Mouse (Mus musculus) liver, embryonic 13.5 days (tissue): Measurements from ENCODE around the gene Marveld2. TPM values are rescaled to one million over a fixed set of nuclear protein-coding genes. Genes with fewer than 3 reads are reported as not detected.

ENCODE experiments used
- ATAC-seq: fragments of 200-750 bp; cut with Nextera tagmentation; 2 replicates; pipeline ENCODE4 v1.8.0; 2017; ENCODE audit warnings: low read depth, mild to moderate bottlenecking, moderate number of reproducible peaks, moderate library complexity
- DNase-seq: peaks from one replicate; pipeline ENCODE4 v3.0.0; 2022
- H3K27ac ChIP-seq: fragments of 300-500 bp; sonication (generic); 2 replicates; pipeline ENCODE4 v1.5.1; 2015; ENCODE audit warnings: moderate library complexity, mild to moderate bottlenecking, inconsistent platforms
- H3K27me3 ChIP-seq: fragments of 300-500 bp; sonication (generic); 2 replicates; pipeline ENCODE4 v1.6.1; 2015; ENCODE audit warnings: mild to moderate bottlenecking, inconsistent platforms
- H3K36me3 ChIP-seq: fragments of 300-500 bp; sonication (generic); 2 replicates; pipeline ENCODE4 v1.6.1; 2015; ENCODE audit warnings: mild to moderate bottlenecking, inconsistent platforms
- H3K4me1 ChIP-seq: fragments of 300-500 bp; sonication (generic); replicated peaks from 2 replicates; pipeline ENCODE4 v1.6.1; 2015; ENCODE audit warnings: inconsistent platforms
- H3K4me2 ChIP-seq: fragments of 300-500 bp; sonication (generic); 2 replicates; pipeline ENCODE4 v1.6.1; 2015; ENCODE audit warnings: inconsistent platforms, mild to moderate bottlenecking, moderate library complexity
- H3K4me3 ChIP-seq: fragments of 300-500 bp; sonication (generic); replicated peaks from 2 replicates; pipeline ENCODE4 v1.5.1; 2015; ENCODE audit warnings: mild to moderate bottlenecking, inconsistent platforms
- H3K9ac ChIP-seq: fragments of 300-500 bp; sonication (generic); 2 replicates; pipeline ENCODE4 v1.6.1; 2015; ENCODE audit warnings: mild to moderate bottlenecking, inconsistent platforms
- H3K9me3 ChIP-seq: fragments of 300-500 bp; sonication (generic); replicated peaks from 2 replicates; pipeline ENCODE4 v1.6.1; 2016; ENCODE audit warnings: inconsistent platforms
- WGBS: fragments of 180-500 bp; shearing (Covaris S2); methylation state at CpG from one replicate; pipeline ENCODE4 v1.1.7; 2015; ENCODE audit not compliant: insufficient replicate concordance; 5-methylcytosine and 5-hydroxymethylcytosine counted together
- polyA plus RNA-seq: library from polyadenylated mRNA; unstranded; fragments of >200 nt; fragmentation: Nextera tagmentation; extraction: Ambion mirVana; gene quantifications from 2 replicates; pipeline ENCODE4 v1.2.1, GENCODE M21; 2015

The Marveld2 gene
- polyA plus RNA-seq, 1 experiment from 2014 or later, result 6.0 TPM

DNA sequence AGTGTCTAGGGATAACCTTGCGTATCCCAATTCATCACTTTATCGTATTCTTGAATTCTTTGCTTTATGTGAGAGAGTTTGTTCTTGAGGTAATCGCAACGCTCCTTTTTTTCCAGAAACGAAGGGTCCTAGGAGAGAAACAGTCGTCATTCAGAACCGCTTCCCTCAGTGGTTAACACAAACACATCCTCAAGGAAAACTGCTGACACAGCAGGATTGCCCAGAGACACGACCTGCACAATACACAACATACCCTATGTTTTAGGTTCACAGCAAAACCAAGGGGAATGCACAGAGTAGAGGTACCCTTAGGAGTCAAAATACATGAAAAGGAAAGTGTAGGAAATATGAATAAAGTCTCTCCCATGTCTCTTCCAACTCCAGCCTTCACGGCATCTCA is 19.5 kb downstream of the Marveld2 start:
- 74% methylated on average over 9 of the region's 9 CpGs for WGBS
- no peak for DNase-seq
- Histone ChIP-seq H3K4me3 (no peak overlapping the region), H3K27me3 (no peaks in the 10 kb centered on the region), H3K4me1 (peaks cover 17% of the 10 kb centered on the region), H3K36me3 (0 out of 2 replicates have a peak, but pooled peaks cover 4% of the 10 kb centered on the region), H3K4me2 (no peak overlapping the region), H3K27ac (no peak overlapping the region), H3K9ac (no peak overlapping the region), H3K9me3 (no peaks in the 10 kb centered on the region)
- no peak for ATAC-seq

DNA sequence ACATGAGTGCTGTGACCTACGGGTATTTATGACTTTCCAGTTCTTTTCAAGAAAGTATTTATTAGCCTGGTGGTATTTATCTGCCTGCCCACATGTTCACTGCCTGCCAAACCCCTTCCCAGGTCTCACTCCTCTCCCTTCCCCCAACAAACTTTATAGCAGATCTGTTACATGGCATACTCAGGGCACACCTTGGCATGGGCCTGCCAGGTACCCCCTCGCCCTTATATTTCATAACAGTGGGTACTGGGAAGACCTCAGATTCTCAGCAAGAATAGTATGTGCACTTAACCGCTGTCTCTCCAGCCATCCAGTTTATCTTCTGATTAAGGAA is 21.3 kb downstream of the Marveld2 start:
- no peak for DNase-seq
- no peak overlapping the region for H3K27ac ChIP-seq
- no peaks in the 10 kb centered on the region for H3K9me3 ChIP-seq
- no peak overlapping the region for H3K4me2 ChIP-seq
- H3K4me1 ChIP-seq, result peaks cover 4% of the 10 kb centered on the region
- 0 out of 2 replicates have a peak, but pooled peaks cover 4% of the 10 kb centered on the region for H3K36me3 ChIP-seq
- WGBS, result 71% methylated on average over 3 of the region's 3 CpGs
- no peak overlapping the region; the same call in 1 of the 2 replicates for H3K9ac ChIP-seq
- ATAC-seq, result no peak
- H3K27me3 ChIP-seq, result no peaks in the 10 kb centered on the region
- no peak overlapping the region for H3K4me3 ChIP-seq

DNA sequence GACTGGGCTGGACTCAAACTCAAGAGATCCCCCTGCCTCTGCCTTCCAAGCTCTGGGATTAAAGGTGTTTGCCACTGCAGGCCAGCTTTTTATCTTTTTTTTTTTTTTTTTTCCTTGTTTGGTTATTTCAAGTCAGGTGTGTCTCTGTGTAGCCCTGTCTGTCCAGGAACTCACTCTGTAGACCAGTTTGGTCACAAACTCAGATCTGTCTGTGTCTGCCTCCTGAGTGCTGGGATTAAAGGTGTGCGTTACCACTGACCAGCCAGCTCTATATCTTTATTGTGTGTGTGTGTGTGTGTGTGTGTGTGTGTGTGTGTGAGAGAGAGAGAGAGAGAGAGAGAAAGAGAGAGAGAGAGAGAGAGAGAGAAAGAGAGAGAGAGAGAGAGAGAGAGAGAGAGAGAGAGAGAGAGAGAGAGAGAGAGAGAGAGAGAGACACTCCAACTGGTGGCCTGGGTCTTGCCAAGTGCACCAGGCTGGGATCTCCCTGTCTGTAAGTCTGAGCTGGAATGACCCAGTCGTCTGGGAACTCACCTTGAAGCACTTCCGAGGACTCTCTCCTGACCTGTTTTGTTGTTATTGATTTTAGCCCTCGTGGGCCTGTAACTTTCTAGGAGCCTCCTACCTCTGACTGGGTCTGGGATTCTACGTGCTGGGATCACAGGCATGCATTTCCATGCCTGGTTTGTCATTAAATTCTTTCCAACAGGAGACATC is 21.8 kb downstream of the Marveld2 start:
- Histone ChIP-seq H3K9me3 (no peaks in the 10 kb centered on the region), H3K27ac (no peak overlapping the region), H3K27me3 (no peaks in the 10 kb centered on the region), H3K4me3 (no peak overlapping the region), H3K9ac (no peak overlapping the region; the same call in 1 of the 2 replicates), H3K36me3 (no peaks in the 10 kb centered on the region), H3K4me1 (no peaks in the 10 kb centered on the region), H3K4me2 (no peak overlapping the region)
- DNase-seq (no peak), ATAC-seq (no peak)
- 71% methylated on average over 5 of the region's 5 CpGs for WGBS

DNA sequence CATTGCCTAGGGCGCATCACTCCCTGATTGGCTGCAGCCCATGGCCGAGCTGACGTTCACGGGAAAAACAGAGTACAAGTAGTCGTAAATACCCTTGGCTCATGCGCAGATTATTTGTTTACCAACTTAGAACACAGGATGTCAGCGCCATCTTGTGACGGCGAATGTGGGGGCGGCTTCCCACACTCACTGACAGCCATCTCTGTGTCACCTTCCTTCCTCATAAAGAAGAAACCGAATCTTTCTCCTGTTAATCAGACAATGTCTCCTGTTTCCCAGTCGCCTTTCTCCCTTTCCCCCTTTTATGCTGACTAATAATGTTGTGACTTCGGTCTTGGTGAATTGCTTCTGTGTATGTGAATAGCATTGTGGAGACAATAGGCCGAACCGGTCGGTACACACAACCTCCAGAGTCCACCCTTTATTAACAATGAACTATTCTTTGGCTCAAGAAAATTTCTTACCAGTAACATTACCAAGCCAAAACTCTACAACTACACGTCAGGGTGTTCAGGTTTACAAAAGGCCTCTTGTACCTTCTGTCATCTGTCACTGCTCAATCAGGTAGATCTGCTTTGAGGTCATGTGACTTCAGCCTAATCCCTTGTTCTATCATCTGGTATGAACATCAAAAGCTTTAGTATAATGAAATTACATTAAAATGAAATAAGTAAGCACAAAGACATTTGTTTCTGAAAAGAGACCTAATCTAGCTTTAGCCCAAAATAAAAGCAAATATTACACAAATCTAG is 22.6 kb downstream of the Marveld2 start:
- WGBS, result 64% methylated on average over 12 of the region's 17 CpGs
- ATAC-seq, result peak; percentile 74
- no peak for DNase-seq
- peak overlapping the region; percentile 53 for H3K4me2 ChIP-seq
- no peaks in the 10 kb centered on the region for H3K36me3 ChIP-seq
- peak overlapping the region; percentile 30 for H3K4me3 ChIP-seq
- peak overlapping the region; percentile 33; the same call in 1 of the 2 replicates for H3K9ac ChIP-seq
- no peaks in the 10 kb centered on the region for H3K4me1 ChIP-seq
- peak overlapping the region; percentile 82 for H3K27ac ChIP-seq
- no peaks in the 10 kb centered on the region for H3K27me3 ChIP-seq
- no peaks in the 10 kb centered on the region for H3K9me3 ChIP-seq

DNA sequence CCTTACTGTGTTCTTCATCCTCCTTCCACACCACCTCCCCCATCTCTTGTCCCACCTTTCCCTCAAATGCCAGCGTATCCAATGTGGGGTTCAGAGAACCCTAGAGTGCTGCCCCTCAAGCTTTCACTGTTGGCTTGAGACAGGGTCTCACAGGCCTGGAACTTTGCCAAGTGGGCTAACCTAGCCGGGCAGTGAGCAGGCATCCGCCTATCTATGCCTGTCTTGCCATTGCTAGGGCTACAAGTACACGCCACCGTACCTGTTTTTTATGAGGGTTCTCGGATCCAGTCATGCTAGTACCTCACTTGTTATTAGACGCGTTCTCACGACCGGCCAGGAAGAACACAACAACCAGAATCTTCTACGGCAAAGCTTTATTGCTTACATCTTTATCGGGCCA is 28.1 kb downstream of the Marveld2 start:
- Histone ChIP-seq H3K36me3 (peaks cover 14% of the 10 kb centered on the region), H3K4me2 (peak overlapping the region; percentile 39), H3K4me3 (peak overlapping the region; percentile 40), H3K27me3 (no peaks in the 10 kb centered on the region), H3K4me1 (no peaks in the 10 kb centered on the region), H3K9me3 (no peaks in the 10 kb centered on the region), H3K9ac (peak overlapping the region; percentile 57; the same call in 1 of the 2 replicates), H3K27ac (0 out of 2 replicates have a peak overlapping the region, but pooled peaks have one; percentile 16)
- 0 out of 2 replicates have a peak, but pooled peaks have one; percentile 47 for ATAC-seq
- no peak for DNase-seq
- 78% methylated on average over 12 of the region's 12 CpGs for WGBS

DNA sequence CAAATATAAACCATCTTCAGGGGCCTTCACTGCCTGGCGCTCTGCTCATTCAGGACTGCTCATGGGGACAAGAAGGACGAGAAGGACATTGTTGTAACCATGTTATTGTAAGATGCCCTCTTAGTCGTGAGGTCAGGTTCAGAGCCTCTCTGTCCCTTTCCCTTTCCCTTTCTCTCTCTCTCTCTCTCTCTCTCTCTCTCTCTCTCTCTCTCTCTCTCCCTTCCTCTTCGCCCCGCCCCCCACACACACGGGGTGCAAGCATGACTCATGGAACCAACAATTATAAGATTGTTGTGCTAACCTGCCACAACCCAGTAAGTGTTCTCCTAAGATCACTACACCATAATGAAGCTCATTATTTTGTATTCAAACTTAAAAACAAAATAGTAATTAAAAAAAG is 34.6 kb downstream of the Marveld2 start:
- H3K27me3 ChIP-seq, result no peaks in the 10 kb centered on the region
- H3K4me3 ChIP-seq, result no peak overlapping the region
- H3K4me1 ChIP-seq, result no peaks in the 10 kb centered on the region
- 48% methylated on average over 6 of the region's 6 CpGs for WGBS
- no peak overlapping the region for H3K9ac ChIP-seq
- H3K27ac ChIP-seq, result no peak overlapping the region
- H3K4me2 ChIP-seq, result no peak overlapping the region
- H3K9me3 ChIP-seq, result no peaks in the 10 kb centered on the region
- ATAC-seq (no peak), DNase-seq (no peak)
- peaks cover 1% of the 10 kb centered on the region; the same call in 1 of the 2 replicates for H3K36me3 ChIP-seq

DNA sequence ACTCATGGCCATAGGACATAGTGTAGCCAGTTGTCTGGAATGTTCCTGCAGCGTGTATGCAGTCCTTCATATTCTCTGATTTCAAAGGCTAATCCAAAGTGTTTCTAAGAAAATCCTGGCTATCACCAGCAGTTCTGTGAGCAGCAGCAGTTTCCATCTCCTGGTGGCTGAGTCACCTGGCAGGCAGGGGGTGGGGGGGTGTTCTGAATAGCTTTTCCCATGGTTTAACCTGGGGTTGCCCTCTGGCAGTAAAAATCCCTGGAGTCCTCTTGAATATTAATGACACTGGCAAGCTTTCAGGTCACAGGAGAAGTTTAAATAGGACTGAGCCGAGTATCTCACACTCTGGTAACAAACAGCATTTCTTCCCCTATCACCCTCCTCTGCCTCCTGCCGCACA is 35.1 kb downstream of the Marveld2 start:
- Histone ChIP-seq H3K4me1 (no peaks in the 10 kb centered on the region), H3K9ac (no peak overlapping the region), H3K27me3 (no peaks in the 10 kb centered on the region), H3K36me3 (no peaks in the 10 kb centered on the region), H3K4me2 (no peak overlapping the region), H3K27ac (no peak overlapping the region), H3K9me3 (no peaks in the 10 kb centered on the region), H3K4me3 (no peak overlapping the region)
- 41% methylated on average over 3 of the region's 3 CpGs for WGBS
- DNase-seq, result no peak
- no peak for ATAC-seq

DNA sequence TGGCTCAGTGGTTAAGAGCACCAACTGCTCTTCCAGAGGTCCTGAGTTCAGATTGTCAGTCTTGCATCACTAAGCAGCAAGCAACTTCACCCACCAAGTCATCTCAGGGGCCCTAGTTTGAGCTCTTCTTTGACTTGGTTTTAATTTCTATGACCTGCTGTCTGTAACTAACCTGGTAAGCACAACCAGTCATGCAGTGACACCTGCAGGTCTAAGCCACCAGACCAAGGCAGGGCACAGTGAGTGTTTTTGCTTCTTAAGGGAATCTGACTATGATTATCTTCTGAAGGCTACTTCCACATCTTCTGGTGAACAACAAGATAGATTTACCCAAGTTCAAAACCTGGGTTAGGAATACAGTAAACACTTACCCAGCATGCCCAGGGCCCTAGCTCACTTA is 36.8 kb downstream of the Marveld2 start:
- Histone ChIP-seq H3K4me3 (no peak overlapping the region), H3K36me3 (no peaks in the 10 kb centered on the region), H3K9ac (no peak overlapping the region), H3K27ac (no peak overlapping the region), H3K9me3 (no peaks in the 10 kb centered on the region), H3K4me1 (peaks cover 8% of the 10 kb centered on the region; the same call in 1 of the 2 replicates), H3K27me3 (no peaks in the 10 kb centered on the region), H3K4me2 (no peak overlapping the region)
- no peak for ATAC-seq
- DNase-seq, result no peak

DNA sequence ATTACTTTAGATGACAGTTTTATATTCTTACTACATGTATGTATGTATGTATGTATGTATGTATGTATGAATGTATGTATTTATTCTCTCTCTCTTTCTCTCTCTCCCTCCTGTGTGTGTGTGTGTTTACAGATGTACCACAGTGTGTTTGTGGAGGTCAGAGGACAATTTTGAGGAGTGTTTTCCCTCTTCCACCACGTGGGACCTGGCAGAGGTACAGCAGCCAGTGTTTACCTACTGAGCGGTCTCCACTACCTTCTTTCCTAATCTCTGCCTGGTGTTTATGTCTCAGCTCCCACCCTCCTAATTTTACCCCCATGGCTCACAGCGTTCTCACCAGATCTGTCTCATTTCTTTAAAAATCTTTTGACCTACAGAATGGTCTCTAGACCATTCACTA is 37.6 kb downstream of the Marveld2 start:
- Histone ChIP-seq H3K27ac (no peak overlapping the region), H3K27me3 (no peaks in the 10 kb centered on the region), H3K9ac (no peak overlapping the region), H3K9me3 (no peaks in the 10 kb centered on the region), H3K4me1 (peaks cover 8% of the 10 kb centered on the region; the same call in 1 of the 2 replicates), H3K36me3 (no peaks in the 10 kb centered on the region), H3K4me2 (no peak overlapping the region), H3K4me3 (no peak overlapping the region)
- DNase-seq (no peak), ATAC-seq (peak; percentile 59)
- WGBS, result 51% methylated on average over 3 of the region's 3 CpGs

DNA sequence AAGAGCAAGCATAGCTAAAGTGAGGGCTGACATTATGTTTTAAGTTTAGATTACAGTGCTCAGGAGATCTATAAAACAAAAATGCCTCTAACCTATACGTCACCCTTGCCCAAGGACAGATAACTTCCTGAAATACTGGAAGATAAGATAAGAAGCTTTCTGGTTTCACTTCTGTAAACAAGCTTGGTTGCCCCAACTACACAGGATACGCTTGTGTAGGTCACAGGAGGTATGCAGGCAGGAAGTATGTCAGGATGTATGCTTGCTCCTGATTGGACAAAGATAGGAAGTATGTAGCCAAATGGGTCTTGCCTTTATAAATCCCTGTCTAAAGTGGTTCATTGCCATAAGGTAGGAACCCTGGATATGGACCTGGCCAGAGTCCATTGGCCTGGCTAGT is 40.8 kb downstream of the Marveld2 start:
- 19% methylated on average over 2 of the region's 2 CpGs for WGBS
- ATAC-seq, result 0 out of 2 replicates have a peak, but pooled peaks have one; percentile 52
- no peaks in the 10 kb centered on the region for H3K27me3 ChIP-seq

DNA sequence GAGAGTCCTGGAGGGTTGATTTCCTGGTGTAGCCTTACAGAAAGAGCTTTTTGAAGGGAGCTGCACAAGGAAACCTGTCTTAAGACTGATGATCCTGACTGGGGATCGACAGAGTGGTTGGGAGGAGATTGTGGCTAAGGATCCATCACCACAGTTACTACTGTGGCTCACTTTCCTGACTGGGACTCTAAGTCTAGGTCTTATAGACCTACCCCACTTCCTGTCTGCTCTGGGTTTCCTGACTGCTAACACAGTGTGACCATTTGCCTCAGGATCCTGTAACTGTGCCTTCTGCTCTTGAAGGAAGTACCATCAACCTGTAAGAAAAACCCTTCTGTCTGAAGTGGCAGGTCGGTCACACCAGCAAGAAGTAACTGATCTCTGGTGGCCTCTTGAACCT is 46.1 kb downstream of the Marveld2 start:
- no peak for DNase-seq
- no peaks in the 10 kb centered on the region for H3K27me3 ChIP-seq
- no peak overlapping the region for H3K4me3 ChIP-seq
- H3K36me3 ChIP-seq, result no peaks in the 10 kb centered on the region
- no peak for ATAC-seq
- WGBS, result 12% methylated on average over 2 of the region's 2 CpGs
- H3K4me2 ChIP-seq, result no peak overlapping the region
- no peak overlapping the region for H3K27ac ChIP-seq
- no peak overlapping the region for H3K9ac ChIP-seq
- H3K9me3 ChIP-seq, result no peaks in the 10 kb centered on the region
- 0 out of 2 replicates have a peak, but pooled peaks cover 3% of the 10 kb centered on the region for H3K4me1 ChIP-seq

More for the DNA sequence above, 40.8 kb downstream of the Marveld2 start:
- Histone ChIP-seq H3K4me2 (no peak overlapping the region), H3K4me1 (peaks cover 8% of the 10 kb centered on the region; the same call in 1 of the 2 replicates), H3K4me3 (no peak overlapping the region), H3K9me3 (no peaks in the 10 kb centered on the region), H3K27ac (no peak overlapping the region), H3K36me3 (no peaks in the 10 kb centered on the region), H3K9ac (no peak overlapping the region)
- no peak for DNase-seq
